Mouse (Mus musculus) frontal cortex, postnatal 14 days (tissue): Measurements from ENCODE around the gene Tead3.

Experiments used
- DNase-seq, 2 experiments: peaks; one replicate each; pipeline ENCODE4 v3.0.0; 2022; ENCODE audit warnings: low spot score in 2 of 2

Tead3 gene

DNA sequence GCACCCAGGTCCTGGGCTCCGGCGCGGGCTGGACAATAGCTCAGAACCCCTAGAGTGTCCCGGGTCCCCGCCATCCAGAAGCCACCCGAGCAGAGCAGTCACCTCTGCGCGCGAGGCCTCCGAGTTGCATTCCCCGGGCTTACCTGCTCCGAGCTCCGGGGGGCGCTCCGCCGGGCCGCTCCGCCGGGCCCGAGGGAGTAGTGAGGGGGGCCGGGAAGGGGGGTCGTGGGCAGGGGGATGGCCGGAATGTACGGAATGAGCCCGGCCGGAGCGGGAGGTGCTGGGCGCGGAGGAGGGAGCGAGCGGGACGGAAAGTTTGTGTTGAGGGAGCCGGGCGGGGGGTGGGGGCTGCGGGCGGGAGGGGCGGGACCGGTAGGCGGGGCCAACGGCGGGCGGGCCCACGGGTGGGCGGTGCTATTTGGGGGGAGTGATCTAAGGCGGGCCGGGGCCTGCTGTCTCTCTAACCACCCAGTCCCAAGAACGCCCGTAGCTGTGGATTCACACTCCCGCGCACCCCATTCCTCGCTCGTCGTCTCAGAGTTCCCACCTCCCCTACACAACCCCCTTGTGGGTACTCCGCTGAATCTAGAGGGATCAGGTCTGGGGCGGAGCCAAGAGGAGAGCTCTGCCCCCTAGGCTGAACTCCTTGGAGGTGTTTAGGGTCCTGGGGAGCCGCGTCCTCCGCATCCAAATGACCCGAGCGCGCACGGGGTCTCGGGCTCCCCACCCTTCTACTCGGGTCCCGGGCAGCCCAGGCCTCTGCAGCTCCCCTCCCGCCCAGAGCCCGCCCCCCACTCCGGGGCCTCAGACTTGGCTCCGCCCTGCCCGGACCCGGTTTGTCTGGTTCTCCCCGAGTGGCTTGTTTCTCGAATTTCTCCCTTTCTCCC, at the start of gene Tead3:
Gene Tead3, minus strand, starts transcription at position 352 of the 887 bp plus-strand sequence.
- no peak for DNase-seq

DNA sequence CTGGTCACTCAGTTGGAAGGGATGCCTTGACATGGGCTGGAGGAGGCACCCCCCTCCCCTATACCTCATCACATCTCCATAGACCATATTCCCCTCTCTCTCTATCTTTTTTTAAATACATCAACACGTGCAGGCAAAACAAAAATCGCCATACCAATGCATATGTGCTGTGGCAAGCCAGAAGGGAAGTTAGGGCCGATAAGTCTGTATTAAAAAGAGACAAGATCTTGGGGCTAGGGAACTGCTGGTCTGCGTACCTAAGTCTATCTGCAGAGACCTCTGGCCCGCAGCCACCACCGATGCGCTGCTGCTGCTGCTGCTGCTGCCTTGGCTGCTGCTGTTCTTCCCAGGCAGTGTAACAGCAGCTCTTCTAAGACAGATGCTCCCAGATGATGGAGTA, 44.4 kb upstream of the Tead3 start:
- no peak for DNase-seq

DNA sequence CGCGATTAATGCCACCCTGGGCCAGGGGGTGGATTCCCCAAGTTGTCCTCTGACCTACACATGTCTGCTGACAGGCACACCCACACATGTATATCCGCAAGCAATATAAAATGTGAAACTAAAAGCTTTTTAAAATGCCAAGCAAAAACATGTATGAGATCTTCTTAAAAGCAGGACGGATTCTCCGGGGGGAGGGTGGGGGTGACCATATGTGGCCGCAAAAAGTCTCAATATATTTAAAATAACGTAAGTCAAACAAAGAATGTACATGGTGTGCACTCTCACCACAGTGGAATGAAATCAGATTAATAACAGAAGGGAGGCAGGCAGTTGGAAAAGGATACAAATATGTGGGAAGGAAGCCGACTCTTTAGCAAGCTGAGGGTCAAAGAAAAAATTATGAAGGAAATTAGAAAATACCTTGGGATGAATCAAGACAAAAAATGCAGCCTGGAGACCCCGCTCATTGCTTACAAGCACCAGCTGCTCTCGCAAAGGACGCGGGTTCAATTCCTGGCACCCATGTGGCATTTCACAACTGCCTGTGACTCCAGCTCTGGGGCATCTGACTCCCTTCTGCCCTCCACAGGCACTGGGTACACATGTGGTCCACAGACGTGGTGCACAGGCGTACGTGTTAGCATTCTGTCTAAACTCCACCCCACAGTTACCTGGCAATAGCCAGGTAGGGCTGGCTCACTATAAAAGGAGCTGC, 43.6 kb upstream of the Tead3 start:
- DNase-seq: no peak

DNA sequence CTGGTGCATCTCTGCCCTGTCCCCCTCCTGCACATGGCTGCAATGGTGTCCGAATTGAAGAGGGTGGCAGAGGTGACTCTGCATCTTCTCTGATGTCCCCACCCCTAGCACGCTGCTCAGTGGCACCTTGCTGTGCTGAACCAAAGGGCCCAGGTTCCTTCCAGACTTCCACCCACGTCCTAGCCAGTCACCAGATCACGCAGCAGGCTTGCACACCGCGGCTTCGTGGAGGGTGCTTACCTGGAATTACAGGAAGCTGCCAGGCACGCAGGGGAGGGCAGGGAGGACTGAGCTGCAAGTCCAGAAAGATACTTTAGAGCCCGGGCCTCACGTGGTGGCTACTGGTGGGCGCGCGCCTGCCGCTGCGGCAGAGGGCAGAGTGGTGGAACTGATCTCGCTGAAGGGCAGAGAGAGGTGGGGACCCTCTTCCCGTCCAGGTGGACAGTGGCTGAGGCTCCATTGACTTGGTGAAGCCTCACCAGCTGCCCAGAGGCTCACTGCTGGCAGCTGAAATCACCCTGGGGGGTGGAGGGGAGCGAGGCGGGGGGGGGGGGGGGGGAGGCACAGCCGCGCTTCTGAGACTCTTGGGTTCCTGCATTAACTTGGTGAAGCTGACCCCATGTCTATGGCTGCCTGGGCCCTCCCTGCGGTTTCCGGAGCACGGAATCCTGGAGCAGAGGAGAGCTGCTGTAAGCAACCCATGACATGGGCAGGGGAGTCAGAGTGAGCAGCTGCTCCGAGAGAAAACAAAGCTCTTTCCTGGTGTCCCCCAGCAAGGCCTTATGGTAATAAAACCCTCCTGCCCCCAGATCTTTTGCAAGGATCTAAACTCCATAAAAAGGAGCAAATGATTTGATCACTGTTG, 41.2 kb upstream of the Tead3 start:
- no peak for DNase-seq

DNA sequence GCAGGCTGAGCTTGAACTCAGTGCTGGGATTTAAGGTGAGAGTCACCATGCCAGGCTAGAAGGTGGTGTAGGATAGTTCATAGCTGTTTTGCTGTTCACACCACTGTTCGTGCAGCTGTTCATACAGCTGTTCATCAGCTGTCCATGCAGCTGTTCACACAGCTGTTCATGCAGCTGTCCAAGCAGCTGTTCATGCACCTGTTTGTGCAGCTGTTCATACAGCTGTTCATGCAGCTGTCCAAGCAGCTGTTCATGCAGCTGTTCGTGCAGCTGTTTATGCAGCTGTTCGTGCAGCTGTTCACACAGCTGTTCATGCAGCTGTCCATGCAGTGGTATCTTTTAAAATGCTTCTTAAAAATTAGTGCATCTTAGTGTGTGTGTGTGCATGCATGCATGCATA, 37.9 kb upstream of the Tead3 start:
- no peak for DNase-seq

DNA sequence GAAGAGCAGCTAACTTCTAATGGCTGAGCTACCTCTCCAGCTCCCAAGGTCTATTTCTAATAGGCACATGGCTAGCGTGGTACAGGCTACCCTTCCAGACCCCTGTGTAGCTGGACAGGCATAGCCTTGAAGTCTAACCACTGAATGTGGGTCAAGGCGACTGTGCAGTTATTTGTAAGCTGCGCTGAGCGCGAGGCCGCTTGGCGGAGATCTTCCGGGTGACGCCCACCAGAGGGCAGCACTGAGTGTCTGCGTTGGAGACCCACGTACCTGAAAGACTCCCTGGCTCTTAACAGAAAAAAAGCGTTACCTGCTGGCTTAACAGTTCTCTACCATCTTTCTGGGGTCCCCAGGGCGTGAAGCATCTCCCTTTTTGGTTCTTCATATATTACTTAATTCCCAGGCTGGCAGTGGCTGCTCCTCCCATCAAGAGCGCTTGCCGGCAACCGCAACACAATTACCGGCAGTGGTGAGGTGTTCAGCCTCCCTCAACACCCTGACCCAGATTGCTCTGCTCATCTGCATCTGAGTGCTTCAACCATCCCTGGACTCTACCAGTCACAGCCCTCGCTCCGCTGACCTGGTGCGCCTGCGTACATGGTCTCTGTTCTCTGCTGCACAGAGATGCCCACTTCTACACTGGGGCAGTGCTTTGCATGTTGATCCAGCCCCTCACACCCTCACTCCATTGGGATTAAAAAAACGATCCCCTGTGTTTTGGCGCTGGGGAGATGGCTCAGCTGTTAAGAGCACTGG, 35.7 kb upstream of the Tead3 start:
- DNase-seq: peak; percentile 69 to 81

DNA sequence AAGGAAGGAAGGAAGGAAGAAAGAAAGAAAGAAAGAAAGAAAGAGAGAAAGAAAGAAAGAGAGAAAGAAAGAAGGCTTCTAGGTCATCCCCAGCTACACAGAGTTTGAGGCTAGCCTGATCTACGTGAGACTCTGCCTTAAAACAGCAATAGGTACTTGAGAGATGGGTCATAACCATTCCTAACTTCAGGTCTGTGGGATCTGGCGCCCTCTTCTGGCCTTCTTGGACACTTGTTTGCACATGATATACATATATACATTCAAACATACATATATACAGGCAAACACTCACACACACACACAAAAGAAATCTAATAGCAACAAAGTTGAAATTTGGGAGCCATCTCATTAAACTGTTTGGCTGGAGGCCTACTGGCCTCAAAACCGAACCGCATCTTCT, 33.7 kb upstream of the Tead3 start:
- no peak for DNase-seq

DNA sequence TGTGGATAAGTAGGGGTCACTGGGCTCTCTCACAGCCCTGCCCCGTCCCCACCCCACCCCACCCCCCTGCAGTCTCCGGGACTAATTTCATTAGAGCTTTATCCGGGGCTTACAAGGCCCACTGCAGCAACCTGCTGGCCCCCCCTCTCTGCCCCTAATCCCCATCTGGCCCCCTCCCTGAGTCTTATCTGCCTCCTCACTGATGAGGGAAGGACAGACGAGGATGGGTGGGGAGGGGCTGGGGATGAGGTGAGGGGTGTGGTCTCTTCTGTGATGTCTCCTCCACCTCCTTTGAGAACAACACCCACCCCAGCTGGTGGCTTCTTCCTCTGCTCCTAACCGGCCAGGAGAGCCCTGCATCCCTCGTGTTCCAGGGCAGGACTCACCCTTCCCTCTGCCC, 29.6 kb upstream of the Tead3 start:
- no peak for DNase-seq

DNA sequence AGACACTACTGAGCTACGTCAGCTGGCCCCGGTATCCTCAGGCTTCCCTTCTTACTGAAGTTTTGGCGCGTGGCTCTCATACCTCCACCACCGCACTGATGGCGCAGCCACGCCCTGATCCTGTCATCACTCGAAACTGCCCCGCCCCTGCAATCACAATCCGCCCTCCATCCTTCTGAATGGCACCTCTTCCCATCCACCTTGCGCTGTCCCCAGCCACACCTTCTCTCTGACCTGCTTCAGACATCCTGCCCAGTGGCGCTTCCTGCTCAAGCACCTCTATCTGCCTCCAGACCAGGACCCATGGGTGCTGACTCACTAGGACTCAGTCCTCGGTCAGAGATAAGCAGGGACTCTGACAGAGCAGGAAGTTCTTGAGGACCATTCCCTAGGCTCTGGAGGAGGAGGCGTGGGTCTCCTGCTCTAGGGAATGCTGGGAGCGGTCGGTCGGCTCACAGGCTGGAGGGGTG, 25.0 kb upstream of the Tead3 start:
- DNase-seq: no peak

DNA sequence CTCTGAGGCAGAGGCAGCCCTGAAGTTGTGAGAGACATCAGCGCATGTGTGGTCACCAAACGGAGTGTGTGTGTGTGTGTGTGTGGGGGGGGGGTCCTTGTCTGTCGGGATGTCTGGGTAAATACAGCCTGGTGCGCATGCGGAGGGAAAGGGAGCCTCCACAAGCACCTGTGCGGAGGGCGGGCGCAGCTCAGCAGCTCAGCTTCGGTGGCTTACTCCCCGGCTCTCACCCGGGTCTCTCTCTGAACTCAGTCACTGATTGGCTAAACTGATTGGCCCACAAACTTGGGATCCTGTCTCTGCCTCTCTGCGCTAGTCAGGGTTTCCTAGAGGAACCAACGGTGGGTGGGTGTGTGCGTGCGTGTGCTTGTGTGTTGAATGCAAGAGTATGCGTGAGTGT, 23.9 kb upstream of the Tead3 start:
- no peak for DNase-seq

DNA sequence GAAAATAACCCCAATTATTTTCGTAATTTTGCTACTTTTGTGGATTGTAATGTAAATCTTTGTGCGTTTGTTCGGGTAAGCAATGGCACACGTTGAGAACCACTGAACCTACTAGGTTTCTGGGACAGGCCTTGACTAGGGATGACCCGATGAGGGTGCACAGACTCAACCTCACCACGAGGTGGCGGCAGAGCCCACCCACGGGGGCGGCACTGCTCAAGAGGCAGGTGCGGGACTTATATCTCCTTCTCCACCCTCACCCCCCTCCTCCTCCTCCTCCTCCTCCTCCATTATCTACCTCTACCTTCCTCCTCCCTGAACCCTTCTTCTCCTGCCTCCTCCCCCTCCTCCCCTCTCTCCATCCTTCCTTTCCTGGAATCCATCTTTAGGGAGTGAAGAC, 23.2 kb upstream of the Tead3 start:
- DNase-seq: no peak

DNA sequence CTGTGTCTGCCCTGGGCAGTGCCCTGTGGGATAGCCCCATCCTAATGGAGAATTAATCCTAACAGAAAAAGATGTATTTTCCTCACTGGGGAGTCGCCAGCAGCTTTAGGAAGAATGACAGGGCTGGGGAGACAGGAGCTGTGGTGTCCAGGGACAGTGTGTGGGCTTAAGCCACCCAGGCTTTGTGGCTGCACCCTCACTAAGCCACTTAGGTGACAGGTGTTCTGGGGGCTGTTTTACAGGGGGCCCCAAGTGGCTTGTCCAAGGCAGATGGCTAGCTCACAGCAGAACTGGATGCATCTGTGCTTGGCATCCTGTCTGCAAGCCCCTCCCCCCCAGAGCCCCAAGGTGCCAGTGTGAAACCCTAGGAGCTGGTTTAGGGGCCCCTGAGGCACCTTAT, 21.3 kb upstream of the Tead3 start:
- DNase-seq: no peak

DNA sequence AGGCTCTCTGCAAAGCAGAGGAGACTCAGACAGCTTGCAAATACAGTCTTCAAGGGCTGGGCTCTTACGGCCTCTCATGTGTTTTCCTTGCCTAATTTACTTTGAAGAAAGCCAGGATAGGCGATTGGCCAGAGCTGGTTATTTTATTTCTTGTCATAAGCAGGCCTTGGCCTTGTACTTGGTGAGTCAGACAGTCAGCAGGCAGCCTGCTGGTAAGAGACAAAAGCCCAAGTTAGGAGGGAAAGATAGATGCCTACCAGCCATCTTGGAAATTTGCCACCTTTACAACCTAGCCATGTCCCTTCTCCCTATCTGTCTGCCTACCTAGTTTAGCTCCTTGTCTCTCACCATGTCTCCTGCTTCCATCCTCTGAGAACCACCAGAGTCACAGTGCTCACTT, 20.7 kb upstream of the Tead3 start:
- no peak for DNase-seq

DNA sequence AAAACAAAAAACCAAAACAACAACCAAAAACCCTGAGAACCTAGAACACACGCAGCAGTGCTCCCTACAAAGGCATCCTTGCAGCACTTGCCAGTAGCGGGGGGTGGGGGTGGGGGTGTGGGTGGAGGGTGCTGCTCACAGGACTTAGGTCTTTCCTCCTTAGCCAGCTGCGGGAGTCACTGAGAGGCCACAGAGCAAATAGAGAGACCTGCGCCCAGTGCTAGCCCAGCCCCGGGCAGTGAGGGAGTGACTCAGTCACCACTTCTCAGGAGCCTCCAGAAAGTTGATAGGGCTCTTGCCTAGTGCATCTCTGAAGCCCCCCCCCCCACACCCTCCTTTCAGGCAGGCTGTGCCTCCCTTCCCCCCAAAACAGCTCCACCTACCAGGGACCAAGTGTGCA, 18.4 kb upstream of the Tead3 start:
- no peak for DNase-seq

DNA sequence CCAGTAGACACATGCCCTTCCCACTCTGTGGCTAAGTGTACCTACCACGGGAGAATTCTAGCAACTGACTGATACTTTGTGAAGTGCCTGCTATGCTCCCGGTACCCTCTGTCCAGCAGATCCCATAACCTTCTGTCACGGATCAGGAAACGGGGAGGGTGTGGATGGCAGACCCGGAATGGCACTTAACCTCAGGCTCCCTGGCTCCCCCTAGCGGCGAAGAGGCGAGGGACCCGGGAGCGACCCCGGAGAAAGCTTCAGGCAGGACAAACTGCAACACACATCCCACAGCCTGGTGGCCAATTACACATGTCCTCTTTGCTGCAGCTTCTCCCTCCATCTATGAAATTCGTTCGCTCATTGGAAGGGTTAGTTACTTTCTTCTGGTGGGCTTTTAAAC, 17.8 kb upstream of the Tead3 start:
- DNase-seq: peak in 1 of 2 experiments; percentile 53

DNA sequence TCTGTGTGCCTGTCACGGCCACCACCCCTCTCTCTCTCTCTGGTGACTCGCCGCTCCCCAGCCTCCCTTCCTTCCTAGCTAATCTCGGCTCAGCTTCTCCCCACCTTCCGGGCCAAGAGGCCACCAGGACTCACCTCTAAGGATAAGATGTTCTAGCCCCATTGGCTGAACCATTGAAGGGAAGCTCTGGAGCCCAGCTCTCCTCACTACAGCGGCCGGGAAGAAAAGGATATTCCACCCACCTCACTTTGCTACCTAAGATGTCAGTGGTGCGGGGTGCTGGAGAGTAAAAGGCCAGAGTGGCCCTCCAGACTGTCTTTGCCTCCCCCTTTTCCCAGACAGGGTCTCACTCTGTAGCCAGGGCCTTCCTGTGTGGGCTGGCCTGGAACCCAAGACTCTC, 14.5 kb upstream of the Tead3 start, which contains the start of gene Tulp1:
Gene Tulp1, minus strand, starts transcription at position 101 of the 400 bp plus-strand sequence.
- DNase-seq: no peak

DNA sequence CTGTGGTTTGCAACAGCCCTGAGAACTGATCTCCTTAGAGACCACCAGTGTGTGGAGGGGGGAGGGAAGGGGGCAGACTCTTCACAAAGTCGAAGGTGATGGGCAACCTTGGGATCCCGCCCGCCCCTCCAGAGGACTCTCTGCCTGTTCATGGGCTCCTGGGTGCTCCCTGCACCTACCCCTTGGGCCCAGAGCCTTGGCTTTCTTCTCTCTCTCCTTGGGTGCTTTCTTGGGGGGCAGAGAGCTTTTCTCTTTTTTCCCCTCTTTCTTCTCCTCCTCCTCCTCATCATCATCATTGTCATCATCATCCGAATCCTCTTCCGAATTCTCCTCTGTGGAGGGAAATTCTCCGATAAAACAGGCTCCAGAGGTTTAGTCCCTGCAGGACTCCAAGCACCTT, 12.9 kb upstream of the Tead3 start:
- no peak for DNase-seq

DNA sequence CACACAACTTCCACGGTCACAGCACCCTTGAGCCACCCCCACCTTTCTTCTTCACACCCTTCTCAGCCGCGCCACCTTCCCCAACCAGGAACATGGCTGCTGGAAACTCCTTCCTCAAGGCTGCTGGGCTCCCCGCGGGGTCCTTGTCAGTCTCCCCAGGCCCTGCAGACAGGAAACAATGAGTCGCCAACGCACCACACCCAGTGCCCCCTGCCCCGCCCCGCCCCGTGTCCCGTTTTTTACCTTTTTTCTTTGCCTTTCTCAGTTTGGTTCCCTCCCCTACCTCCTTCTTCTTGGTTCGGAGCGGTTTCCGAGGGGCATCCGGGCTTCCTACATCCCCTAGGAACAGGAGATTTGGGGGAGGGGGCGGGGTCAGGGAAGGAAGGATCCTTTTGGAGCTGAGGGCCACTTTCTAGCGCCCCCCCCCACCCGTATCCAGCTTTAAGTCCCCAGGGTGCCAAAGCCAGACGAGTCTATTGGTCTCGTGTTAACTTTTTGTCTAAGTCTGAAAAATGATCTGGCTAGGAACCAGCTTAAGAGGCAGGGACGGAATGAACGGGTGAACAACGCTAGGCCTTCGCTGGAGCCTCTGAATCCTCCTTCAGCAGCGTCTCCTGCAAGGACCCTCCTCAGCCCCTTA, 12.2 kb upstream of the Tead3 start:
- DNase-seq: no peak

DNA sequence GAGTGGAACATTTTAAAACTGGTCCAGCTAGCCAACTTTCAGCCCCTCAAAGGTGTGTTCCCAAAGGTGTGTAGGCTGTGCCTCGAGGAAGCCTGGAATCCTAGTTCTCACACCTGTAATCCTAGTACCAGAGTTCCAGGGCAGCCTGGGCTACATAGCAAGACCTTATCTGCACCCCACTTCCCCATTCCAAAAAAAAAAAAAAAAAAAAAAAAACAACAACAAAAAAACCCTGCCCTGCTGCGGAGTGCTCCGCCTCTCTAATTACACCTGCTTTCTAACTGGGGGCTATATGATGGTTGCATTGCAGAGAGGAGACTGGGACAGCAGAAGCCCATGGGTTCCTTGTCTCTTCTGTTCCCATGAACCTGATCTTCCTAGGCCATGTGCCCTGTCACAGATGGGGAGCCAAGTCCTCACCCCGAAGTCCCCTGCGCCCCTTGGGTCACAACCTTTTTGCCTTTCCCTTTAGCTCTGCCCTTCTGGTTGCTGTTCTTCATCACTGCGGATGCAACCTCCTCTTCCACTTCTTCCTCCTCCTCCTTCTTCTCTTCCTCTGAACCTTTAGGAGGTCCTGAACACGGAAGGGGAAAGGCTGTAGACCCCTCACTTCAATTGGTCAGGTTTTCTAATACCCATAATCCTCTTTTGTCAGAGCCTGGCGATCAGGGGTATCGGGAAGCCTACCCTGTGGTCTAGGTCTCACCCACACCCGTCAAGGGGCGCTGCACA, 11.5 kb upstream of the Tead3 start:
- no peak for DNase-seq
